Mouse (Mus musculus): ENCODE results near the gene Cyp4f17. TPM values are rescaled to one million over a fixed set of nuclear protein-coding genes. Genes with fewer than 3 reads are reported as not detected.
"Not testable (repeated sequence)": the region's sequence is repeated elsewhere in the genome, so short reads cannot be mapped to it uniquely, and the experiment has no call there.

Cyp4f17 gene
- polyA plus RNA-seq, 1 experiment = not detected

GRCm38 (mm10) chr17:32521981-32522380 lies 16.1 kb downstream of the Cyp4f17 start:
- 93% methylated on average over 5 of the region's 5 CpGs for WGBS
- TF ChIP-seq POLR2A (IDR thresholded peaks at IDR 0.05; ENCODE audit: insufficient read depth, low read depth, low read length) (no peak), CTCF (IDR thresholded peaks at IDR 0.05; ENCODE audit: insufficient read depth, low read depth, low read length) (no peak)
- H3K27ac ChIP-seq (ENCODE audit: insufficient read depth, low read depth, low read length) = no peak overlapping the region

GRCm38 (mm10) chr17:32522386-32522785 lies 16.5 kb downstream of the Cyp4f17 start:
- WGBS = 89% methylated on average over 4 of the region's 4 CpGs
- Histone ChIP-seq H3K4me1 (ENCODE audit: control insufficient read depth, insufficient read depth, low read length) (no peaks in the 10 kb centered on the region), H3K4me3 (ENCODE audit: insufficient read depth, low read depth, low read length) (no peak overlapping the region), H3K27ac (ENCODE audit: insufficient read depth, low read depth, low read length) (no peak overlapping the region)
- TF ChIP-seq CTCF (IDR thresholded peaks at IDR 0.05; ENCODE audit: insufficient read depth, low read depth, low read length) (no peak), POLR2A (IDR thresholded peaks at IDR 0.05; ENCODE audit: insufficient read depth, low read depth, low read length) (no peak)

More at GRCm38 (mm10) chr17:32521981-32522380, 16.1 kb downstream of the Cyp4f17 start:
- Histone ChIP-seq H3K4me1 (ENCODE audit: control insufficient read depth, insufficient read depth, low read length) (no peaks in the 10 kb centered on the region), H3K4me3 (ENCODE audit: insufficient read depth, low read depth, low read length) (no peak overlapping the region)

- Histone ChIP-seq H3K27ac (ENCODE audit: insufficient read depth, low read depth, low read length) (no peak overlapping the region), H3K4me3 (ENCODE audit: insufficient read depth, low read depth, low read length) (no peak overlapping the region), H3K4me1 (ENCODE audit: control insufficient read depth, insufficient read depth, low read length) (no peaks in the 10 kb centered on the region)
- 90% methylated on average over 5 of the region's 5 CpGs for WGBS
- no peak for TF ChIP-seq CTCF (IDR thresholded peaks at IDR 0.05; ENCODE audit: insufficient read depth, low read depth, low read length)
- no peak for TF ChIP-seq POLR2A (IDR thresholded peaks at IDR 0.05; ENCODE audit: insufficient read depth, low read depth, low read length)
Observed at GRCm38 (mm10) chr17:32522816-32523215, 17.0 kb downstream of the Cyp4f17 start.

GRCm38 (mm10) chr17:32523895-32524294 lies 18.0 kb downstream of the Cyp4f17 start:
- H3K27ac ChIP-seq (ENCODE audit: insufficient read depth, low read depth, low read length) = no peak overlapping the region
- H3K4me3 ChIP-seq (ENCODE audit: insufficient read depth, low read depth, low read length) = no peak overlapping the region
- WGBS = 93% methylated on average over 11 of the region's 11 CpGs
- no peak for TF ChIP-seq POLR2A (IDR thresholded peaks at IDR 0.05; ENCODE audit: insufficient read depth, low read depth, low read length)
- TF ChIP-seq CTCF (IDR thresholded peaks at IDR 0.05; ENCODE audit: insufficient read depth, low read depth, low read length) = no peak
- 0 out of 2 replicates have a peak, but pooled peaks cover 3% of the 10 kb centered on the region for H3K4me1 ChIP-seq (ENCODE audit: control insufficient read depth, insufficient read depth, low read length)

GRCm38 (mm10) chr17:32526341-32526740 lies 20.5 kb downstream of the Cyp4f17 start:
- WGBS = 100% methylated on average over 1 of the region's 1 CpGs
- H3K4me3 ChIP-seq (ENCODE audit: insufficient read depth, low read depth, low read length); H3K27ac ChIP-seq (ENCODE audit: insufficient read depth, low read depth, low read length); H3K4me1 ChIP-seq (ENCODE audit: control insufficient read depth, insufficient read depth, low read length): not testable (repeated sequence)

GRCm38 (mm10) chr17:32527748-32528147 lies 21.9 kb downstream of the Cyp4f17 start:
- Histone ChIP-seq H3K4me1 (ENCODE audit: control insufficient read depth, insufficient read depth, low read length) (0 out of 2 replicates have a peak, but pooled peaks cover 3% of the 10 kb centered on the region), H3K4me3 (ENCODE audit: insufficient read depth, low read depth, low read length) (no peak overlapping the region), H3K27ac (ENCODE audit: insufficient read depth, low read depth, low read length) (no peak overlapping the region)
- 87% methylated on average over 11 of the region's 11 CpGs for WGBS
- TF ChIP-seq CTCF (IDR thresholded peaks at IDR 0.05; ENCODE audit: insufficient read depth, low read depth, low read length) (no peak), POLR2A (IDR thresholded peaks at IDR 0.05; ENCODE audit: insufficient read depth, low read depth, low read length) (no peak)

GRCm38 (mm10) chr17:32528408-32529337 lies 22.8 kb downstream of the Cyp4f17 start:
- TF ChIP-seq POLR2A (IDR thresholded peaks at IDR 0.05; ENCODE audit: insufficient read depth, low read depth, low read length) (no peak), CTCF (IDR thresholded peaks at IDR 0.05; ENCODE audit: insufficient read depth, low read depth, low read length) (peak; percentile 64)
- Histone ChIP-seq H3K4me1 (ENCODE audit: control insufficient read depth, insufficient read depth, low read length) (0 out of 2 replicates have a peak, but pooled peaks cover 3% of the 10 kb centered on the region), H3K4me3 (ENCODE audit: insufficient read depth, low read depth, low read length) (peak overlapping the region; percentile 14), H3K27ac (ENCODE audit: insufficient read depth, low read depth, low read length) (no peak overlapping the region)
- 25% methylated on average over 26 of the region's 26 CpGs for WGBS

GRCm38 (mm10) chr17:32532356-32532755 lies 26.5 kb downstream of the Cyp4f17 start:
- 73% methylated on average over 4 of the region's 4 CpGs for WGBS
- H3K4me1 ChIP-seq (ENCODE audit: control insufficient read depth, insufficient read depth, low read length); H3K4me3 ChIP-seq (ENCODE audit: insufficient read depth, low read depth, low read length); H3K27ac ChIP-seq (ENCODE audit: insufficient read depth, low read depth, low read length): not testable (repeated sequence)

GRCm38 (mm10) chr17:32534068-32534467 lies 28.2 kb downstream of the Cyp4f17 start:
- no peak for TF ChIP-seq POLR2A (IDR thresholded peaks at IDR 0.05; ENCODE audit: insufficient read depth, low read depth, low read length)
- no peak for TF ChIP-seq CTCF (IDR thresholded peaks at IDR 0.05; ENCODE audit: insufficient read depth, low read depth, low read length)
- Histone ChIP-seq H3K4me1 (ENCODE audit: control insufficient read depth, insufficient read depth, low read length) (peaks cover 5% of the 10 kb centered on the region), H3K4me3 (ENCODE audit: insufficient read depth, low read depth, low read length) (no peak overlapping the region), H3K27ac (ENCODE audit: insufficient read depth, low read depth, low read length) (no peak overlapping the region)
- WGBS = 83% methylated on average over 6 of the region's 6 CpGs

GRCm38 (mm10) chr17:32536051-32536866 lies 30.4 kb downstream of the Cyp4f17 start, which contains the start of gene Cyp4f16:
TSS of gene Cyp4f16 (plus strand) at chr17:32536558.
- peak within 1 kb of the TSS; percentile 43 for H3K4me3 ChIP-seq (ENCODE audit: insufficient read depth, low read depth, low read length)
- 8% methylated on average over 5 of the region's 5 CpGs for WGBS
- not testable (repeated sequence) for H3K4me1 ChIP-seq (ENCODE audit: control insufficient read depth, insufficient read depth, low read length); H3K27ac ChIP-seq (ENCODE audit: insufficient read depth, low read depth, low read length)
